Mouse (Mus musculus) midbrain, embryonic 10.5 days (tissue): ENCODE results near the gene Pdlim4. TPM values are rescaled to one million over a fixed set of nuclear protein-coding genes. Genes with fewer than 3 reads are reported as not detected.
A peak's percentile ranks its signal among the peaks of the same experiment; 100 is the strongest.

ENCODE experiments used
- DNase-seq: peaks from one replicate; pipeline ENCODE4 v3.0.0-alpha.2; 2017; ENCODE audit warnings: low spot score
- H3K27ac ChIP-seq: fragments of 300-500 bp; sonication (generic); replicated peaks from 2 replicates; pipeline ENCODE4 v1.5.1; 2016; ENCODE audit warnings: mild to moderate bottlenecking
- H3K27me3 ChIP-seq: fragments of 300-500 bp; sonication (generic); 2 replicates; pipeline ENCODE4 v1.6.1; 2016; ENCODE audit warnings: low read depth, mild to moderate bottlenecking; ENCODE audit not compliant: poor library complexity, severe bottlenecking
- H3K36me3 ChIP-seq: fragments of 300-500 bp; sonication (generic); 2 replicates; pipeline ENCODE4 v1.6.1; 2016; ENCODE audit warnings: mild to moderate bottlenecking, moderate library complexity
- H3K4me1 ChIP-seq: fragments of 300-500 bp; sonication (generic); 2 replicates; pipeline ENCODE4 v1.6.1; 2016
- H3K4me3 ChIP-seq: fragments of 300-500 bp; sonication (generic); 2 replicates; pipeline ENCODE4 v1.5.1; 2016; ENCODE audit warnings: mild to moderate bottlenecking, moderate library complexity
- H3K9me3 ChIP-seq: fragments of 300-500 bp; sonication (generic); replicated peaks from 2 replicates; pipeline ENCODE4 v1.6.1; 2016; ENCODE audit warnings: mild to moderate bottlenecking
- WGBS: fragments of 180-500 bp; shearing (Covaris S2); methylation state at CpG from one replicate; pipeline ENCODE4 v1.1.7; 2016; 5-methylcytosine and 5-hydroxymethylcytosine counted together
- polyA plus RNA-seq: library from polyadenylated mRNA; unstranded; fragments of >200 nt; fragmentation: Nextera tagmentation; extraction: Ambion mirVana; gene quantifications from 2 replicates; pipeline ENCODE4 v1.2.1, GENCODE M21; 2016

Pdlim4 gene
- polyA plus RNA-seq, 1 experiment from 2014 or later = 57.4 TPM

DNA sequence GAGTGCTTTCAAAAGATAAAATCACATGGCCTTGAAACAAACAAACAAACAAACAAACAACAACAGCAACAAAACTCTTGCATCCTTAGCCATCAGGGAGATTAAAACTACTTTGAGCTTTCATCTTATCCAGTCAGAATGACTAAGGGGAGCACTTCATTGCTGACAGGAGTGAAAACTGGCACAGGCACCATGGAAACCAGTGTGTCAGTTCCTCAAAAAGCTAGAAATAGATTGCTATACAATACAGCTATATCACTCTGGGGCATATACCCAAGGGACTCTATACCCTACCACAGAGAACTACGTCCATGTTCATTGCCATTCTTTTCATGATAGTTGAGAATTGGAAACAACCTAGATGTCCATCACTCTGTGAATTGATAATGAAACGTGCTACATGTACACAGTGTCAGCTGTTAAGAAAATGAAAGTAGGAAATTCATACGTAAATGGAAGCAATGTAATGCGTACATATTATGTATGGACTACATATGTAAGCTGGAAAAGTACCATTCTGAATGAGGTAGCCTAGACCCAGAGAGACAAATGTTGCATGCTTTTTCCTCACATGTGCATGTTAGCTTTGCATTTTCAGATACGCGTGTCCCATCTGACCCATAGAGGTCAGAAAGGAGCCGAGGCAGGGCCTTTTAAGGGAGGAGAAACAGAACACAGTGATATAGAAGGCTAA is 19.6 kb upstream of the Pdlim4 start:
- Histone ChIP-seq H3K9me3 (no peaks in the 10 kb centered on the region), H3K4me3 (no peak overlapping the region), H3K4me1 (0 out of 2 replicates have a peak, but pooled peaks cover 7% of the 10 kb centered on the region), H3K27ac (no peak overlapping the region), H3K27me3 (no peaks in the 10 kb centered on the region), H3K36me3 (no peaks in the 10 kb centered on the region)
- WGBS = 86% methylated on average over 7 of the region's 7 CpGs
- no peak for DNase-seq

DNA sequence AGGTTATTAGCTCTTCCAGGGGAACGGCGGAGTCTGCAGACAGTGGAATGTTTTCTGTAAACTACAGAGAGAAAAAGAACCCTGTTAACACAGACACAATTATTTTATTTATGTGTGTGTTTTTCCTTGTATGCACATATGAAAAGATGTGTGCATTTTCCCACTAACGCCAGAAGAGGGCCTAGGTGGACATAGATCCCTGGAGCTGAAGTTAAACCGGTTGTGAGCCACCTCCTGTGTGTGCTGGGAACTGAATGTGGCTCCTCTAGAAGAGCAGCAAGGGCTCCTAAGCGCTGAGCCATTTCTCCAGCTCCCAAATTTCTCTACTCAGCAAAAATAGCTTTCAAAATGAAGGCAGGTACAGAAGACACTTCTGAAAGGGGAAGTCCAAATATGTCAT is 17.0 kb upstream of the Pdlim4 start:
- no peak overlapping the region for H3K27ac ChIP-seq
- H3K4me3 ChIP-seq = no peak overlapping the region
- WGBS = 69% methylated on average over 5 of the region's 5 CpGs
- H3K27me3 ChIP-seq = no peaks in the 10 kb centered on the region
- no peak for DNase-seq
- no peaks in the 10 kb centered on the region for H3K9me3 ChIP-seq
- no peaks in the 10 kb centered on the region for H3K4me1 ChIP-seq
- H3K36me3 ChIP-seq = no peaks in the 10 kb centered on the region

DNA sequence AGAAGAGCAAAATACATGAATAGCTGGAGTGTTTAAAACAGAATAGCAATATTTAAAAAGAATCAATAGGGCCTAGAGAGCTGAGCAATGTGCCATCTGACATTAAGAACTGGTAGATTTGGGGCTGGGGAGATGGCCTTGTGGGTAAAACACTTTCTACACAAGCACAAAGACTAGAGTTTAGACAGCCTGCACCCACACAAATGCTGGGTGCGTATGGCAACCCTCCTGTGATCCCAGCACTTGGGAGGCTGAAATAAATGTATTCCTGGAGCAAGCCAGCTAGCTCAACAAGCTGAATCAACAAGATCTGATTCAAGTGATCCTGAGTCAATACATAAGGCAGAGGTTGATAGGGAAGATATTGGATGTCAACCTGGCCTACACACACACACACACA is 16.2 kb upstream of the Pdlim4 start:
- Histone ChIP-seq H3K27me3 (no peaks in the 10 kb centered on the region), H3K27ac (no peak overlapping the region), H3K9me3 (no peaks in the 10 kb centered on the region), H3K4me1 (no peaks in the 10 kb centered on the region), H3K36me3 (no peaks in the 10 kb centered on the region), H3K4me3 (no peak overlapping the region)
- WGBS = 82% methylated on average over 1 of the region's 1 CpGs
- DNase-seq = no peak

DNA sequence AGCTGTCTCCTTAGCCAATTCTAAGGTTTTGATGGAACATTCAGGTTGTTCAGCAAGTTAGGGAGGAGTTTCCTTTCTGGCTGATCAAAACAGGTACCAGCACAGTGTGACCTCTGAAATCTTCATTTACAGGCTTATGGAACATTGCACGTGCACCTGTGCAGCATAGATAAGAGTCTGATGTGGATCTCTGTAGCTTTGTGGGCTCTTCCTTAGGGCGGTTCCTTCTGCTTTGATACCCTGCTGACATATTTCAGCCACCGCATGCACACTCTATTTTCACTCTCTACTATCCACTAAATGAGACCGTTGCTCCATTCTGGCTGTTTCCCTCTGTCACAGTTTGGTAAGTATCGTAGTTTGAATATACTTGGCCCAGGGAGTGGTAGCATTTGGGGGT is 13.9 kb upstream of the Pdlim4 start:
- WGBS = 92% methylated on average over 5 of the region's 5 CpGs

DNA sequence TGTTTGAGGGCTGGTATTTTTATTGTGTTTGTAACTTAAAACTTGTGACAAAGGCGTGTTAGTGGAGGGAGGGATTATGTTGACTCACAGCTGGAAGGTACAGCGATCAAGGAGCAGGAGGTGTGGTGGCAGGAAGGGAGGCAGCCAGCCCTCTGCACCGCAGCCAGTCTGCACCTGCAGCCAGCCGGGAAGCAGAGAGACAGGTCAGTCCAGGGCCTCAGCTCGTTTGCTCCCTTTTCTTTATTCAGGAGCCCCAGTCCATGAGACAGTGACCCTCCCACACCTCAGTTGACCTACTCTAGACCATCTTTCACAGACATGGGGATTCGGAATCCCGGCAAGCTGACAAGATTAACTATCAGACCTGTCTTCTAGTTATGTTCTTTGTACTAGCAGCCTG is 11.6 kb upstream of the Pdlim4 start:
- WGBS = 34% methylated on average over 7 of the region's 7 CpGs
- H3K27me3 ChIP-seq = no peaks in the 10 kb centered on the region
- DNase-seq = no peak

More for the DNA sequence above, 13.9 kb upstream of the Pdlim4 start:
- Histone ChIP-seq H3K27ac (no peak overlapping the region), H3K36me3 (no peaks in the 10 kb centered on the region), H3K4me1 (no peaks in the 10 kb centered on the region), H3K4me3 (no peak overlapping the region), H3K27me3 (no peaks in the 10 kb centered on the region), H3K9me3 (no peaks in the 10 kb centered on the region)
- no peak for DNase-seq

DNA sequence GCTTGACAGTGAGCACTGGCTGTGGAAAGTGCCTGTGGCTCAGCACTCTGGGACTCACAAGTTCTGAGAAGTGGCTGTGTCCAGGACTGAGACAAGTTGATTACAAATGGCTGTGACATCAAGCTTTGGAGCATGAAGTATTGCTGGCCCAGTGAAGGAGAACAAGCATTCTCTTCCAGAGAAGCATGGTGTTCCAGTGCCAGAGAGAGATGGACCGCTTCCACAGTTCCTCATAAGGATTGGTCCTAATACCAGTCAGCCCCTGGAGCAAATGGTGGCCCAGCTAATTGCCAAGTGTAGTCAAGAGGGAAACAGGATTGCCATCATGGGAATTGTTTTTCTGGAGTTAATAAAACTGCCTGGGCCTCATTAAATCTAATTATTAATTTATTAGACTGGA is 7.3 kb upstream of the Pdlim4 start:
- Histone ChIP-seq H3K9me3 (no peaks in the 10 kb centered on the region), H3K27me3 (0 out of 2 replicates have a peak, but pooled peaks cover 3% of the 10 kb centered on the region), H3K4me3 (no peak overlapping the region), H3K36me3 (no peaks in the 10 kb centered on the region), H3K27ac (0 out of 2 replicates have a peak overlapping the region, but pooled peaks have one; percentile 49), H3K4me1 (peaks cover 10% of the 10 kb centered on the region; the same call in 1 of the 2 replicates)
- 88% methylated on average over 1 of the region's 1 CpGs for WGBS
- DNase-seq = no peak

More for the DNA sequence above, 11.6 kb upstream of the Pdlim4 start:
- no peak overlapping the region for H3K27ac ChIP-seq
- no peak overlapping the region for H3K4me3 ChIP-seq
- no peaks in the 10 kb centered on the region for H3K9me3 ChIP-seq
- H3K36me3 ChIP-seq = no peaks in the 10 kb centered on the region
- H3K4me1 ChIP-seq = peaks cover 2% of the 10 kb centered on the region; the same call in 1 of the 2 replicates

DNA sequence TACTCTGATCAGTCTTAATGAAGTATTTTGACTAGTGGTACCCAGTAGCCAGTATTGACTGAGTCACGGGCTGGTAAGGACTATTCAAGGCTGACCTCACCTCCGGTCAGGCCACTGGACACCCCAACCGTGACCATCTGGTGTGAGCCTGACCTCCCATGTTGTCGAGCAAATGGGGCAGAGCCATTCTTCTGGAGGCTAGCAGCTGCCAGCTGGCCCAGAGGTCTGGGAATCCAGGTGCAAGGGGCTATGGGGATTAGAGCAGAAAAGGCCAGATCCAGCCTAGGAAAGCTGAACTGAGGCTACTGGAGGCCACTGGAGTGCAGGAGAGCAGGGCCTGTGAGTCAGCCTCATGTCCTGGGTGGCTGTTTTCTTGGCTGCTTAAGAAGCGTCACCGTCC is 6.5 kb upstream of the Pdlim4 start:
- peaks cover 9% of the 10 kb centered on the region for H3K27me3 ChIP-seq
- H3K4me1 ChIP-seq = peaks cover 10% of the 10 kb centered on the region; the same call in 1 of the 2 replicates
- no peaks in the 10 kb centered on the region for H3K36me3 ChIP-seq
- no peak overlapping the region for H3K4me3 ChIP-seq
- H3K9me3 ChIP-seq = no peaks in the 10 kb centered on the region
- DNase-seq = no peak
- H3K27ac ChIP-seq = peak overlapping the region; percentile 49; the same call in 1 of the 2 replicates
- 72% methylated on average over 6 of the region's 6 CpGs for WGBS

DNA sequence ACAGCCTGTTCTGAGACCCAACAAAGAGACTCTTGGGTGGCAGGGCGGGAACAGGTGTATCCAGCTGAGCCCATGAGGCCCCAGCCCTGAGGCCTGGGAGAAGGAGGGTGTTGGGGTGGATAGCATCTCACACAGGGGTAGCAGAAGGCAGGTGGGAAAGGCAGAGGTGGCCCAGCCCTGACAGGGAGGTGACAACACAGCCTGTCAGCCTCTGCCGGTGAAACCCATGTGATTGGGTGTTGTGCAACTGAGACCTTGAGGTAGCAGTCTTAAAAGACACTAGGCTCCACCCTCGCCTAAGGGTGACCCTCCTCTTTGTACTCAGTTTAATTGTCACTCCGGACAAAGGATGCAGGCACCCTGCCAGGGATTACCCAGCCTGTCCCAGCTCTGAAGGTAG is 4.5 kb upstream of the Pdlim4 start:
- Histone ChIP-seq H3K27me3 (peaks cover 23% of the 10 kb centered on the region), H3K9me3 (no peaks in the 10 kb centered on the region), H3K4me1 (peaks cover 25% of the 10 kb centered on the region), H3K27ac (no peak overlapping the region), H3K4me3 (no peak overlapping the region), H3K36me3 (no peaks in the 10 kb centered on the region)
- WGBS = 39% methylated on average over 4 of the region's 4 CpGs
- DNase-seq = no peak

DNA sequence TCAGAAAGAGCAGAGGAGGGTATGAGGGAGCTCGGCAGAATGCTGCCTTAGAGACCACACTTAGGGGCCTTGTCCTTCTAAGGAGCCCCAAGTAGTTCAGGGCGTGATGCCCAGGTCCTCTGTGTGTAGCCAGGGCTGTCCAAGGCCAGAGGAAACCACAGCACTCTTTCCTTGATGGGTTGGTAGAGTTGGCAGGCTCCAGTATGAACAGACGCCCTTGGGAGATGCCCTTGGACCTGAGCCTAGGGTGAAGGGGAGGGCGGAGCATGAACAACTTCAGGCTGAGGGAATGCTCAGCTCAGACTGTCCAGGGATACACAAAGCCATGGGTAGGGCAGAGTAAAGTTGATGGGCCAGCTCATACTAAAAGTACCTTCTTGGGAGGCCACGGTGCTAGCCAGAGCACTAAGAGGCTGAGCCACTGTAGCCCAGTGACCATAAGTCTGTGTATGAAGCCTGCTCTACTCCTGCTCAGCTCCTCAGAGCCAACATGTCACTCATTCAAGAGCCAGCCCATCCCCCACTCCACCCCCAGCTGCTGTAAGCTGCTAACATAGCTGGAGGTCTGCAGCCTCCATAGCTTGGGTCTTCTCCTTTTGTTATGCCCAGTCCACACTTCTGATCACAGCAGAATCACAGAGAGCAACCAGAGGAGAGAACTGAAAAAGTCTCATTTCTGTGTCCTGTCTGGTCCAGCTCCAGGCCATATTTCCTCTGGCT is 3.1 kb upstream of the Pdlim4 start:
- WGBS = 90% methylated on average over 5 of the region's 5 CpGs
- H3K4me1 ChIP-seq = peaks cover 39% of the 10 kb centered on the region
- no peak for DNase-seq
- H3K9me3 ChIP-seq = no peaks in the 10 kb centered on the region
- H3K27me3 ChIP-seq = peaks cover 37% of the 10 kb centered on the region
- no peak overlapping the region for H3K4me3 ChIP-seq
- H3K36me3 ChIP-seq = no peaks in the 10 kb centered on the region
- no peak overlapping the region for H3K27ac ChIP-seq

DNA sequence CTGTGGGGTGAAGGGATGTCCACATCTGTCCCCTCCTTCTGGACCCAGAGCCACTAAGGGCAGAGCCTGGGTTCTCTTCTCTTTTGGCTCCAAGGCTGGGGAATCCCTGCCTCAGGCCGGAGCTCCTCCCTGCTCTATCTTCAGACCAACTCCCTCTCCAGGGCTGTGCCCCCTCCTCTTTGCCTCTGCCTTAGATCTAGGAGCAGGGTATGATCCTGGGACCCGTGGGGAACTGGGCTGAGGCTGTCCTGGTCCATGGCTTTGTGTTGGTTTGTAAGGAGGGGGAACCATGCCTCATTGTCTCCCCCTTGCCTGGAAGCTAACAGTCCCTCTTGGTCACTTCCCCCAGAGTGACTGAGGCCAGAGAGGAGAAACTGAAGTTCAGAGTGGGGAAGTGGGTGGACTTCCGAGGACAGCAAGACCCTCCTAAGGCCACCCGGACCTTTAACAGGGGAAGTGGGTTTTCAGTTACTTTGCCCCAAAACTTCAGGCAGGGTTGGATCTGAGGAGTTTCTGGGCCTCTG is 756 bp downstream of the Pdlim4 start:
- Histone ChIP-seq H3K4me3 (peak overlapping the region; percentile 69), H3K4me1 (peaks cover 34% of the 10 kb centered on the region), H3K36me3 (no peaks in the 10 kb centered on the region), H3K27ac (peak overlapping the region; percentile 85), H3K27me3 (peaks cover 45% of the 10 kb centered on the region), H3K9me3 (no peaks in the 10 kb centered on the region)
- no peak for DNase-seq
- WGBS = 39% methylated on average over 4 of the region's 4 CpGs

DNA sequence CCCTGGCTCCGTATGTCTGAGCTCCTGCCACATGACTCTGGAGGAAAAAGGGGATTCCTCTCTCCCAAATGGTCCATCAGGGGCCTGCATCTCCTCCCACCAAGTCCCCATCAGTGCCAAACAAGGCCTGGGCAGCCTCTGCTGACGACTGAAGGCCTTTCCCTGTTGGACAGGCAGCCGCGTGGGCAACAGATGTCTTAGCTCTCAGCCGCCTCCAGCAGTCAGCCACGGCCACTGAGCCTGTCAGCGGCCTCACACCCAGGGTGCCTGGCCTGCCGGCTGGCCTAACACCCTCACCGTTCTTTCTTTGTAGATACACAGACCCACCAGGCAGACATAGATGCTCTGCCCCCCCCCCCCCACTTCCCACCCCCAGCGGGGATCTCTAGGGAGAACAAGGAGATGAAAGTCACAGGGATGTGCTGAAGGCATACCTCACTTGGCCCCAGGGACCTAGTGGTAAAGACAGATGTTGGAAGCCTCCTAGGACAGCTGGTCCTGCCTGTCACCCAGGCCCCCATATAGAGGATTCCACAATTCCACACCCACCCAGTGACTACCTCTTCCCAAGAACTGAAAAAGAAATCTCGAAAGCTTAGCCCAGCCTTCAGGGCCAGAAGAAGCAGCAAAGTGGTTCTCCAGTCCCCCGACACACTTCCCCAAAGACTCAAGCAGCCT is 1.4 kb downstream of the Pdlim4 start:
- H3K36me3 ChIP-seq = no peaks in the 10 kb centered on the region
- H3K27me3 ChIP-seq = peaks cover 45% of the 10 kb centered on the region
- peaks cover 38% of the 10 kb centered on the region for H3K4me1 ChIP-seq
- H3K4me3 ChIP-seq = peak overlapping the region; percentile 69
- WGBS = 39% methylated on average over 12 of the region's 12 CpGs
- peak overlapping the region; percentile 85 for H3K27ac ChIP-seq
- peak; percentile 40 for DNase-seq
- no peaks in the 10 kb centered on the region for H3K9me3 ChIP-seq

DNA sequence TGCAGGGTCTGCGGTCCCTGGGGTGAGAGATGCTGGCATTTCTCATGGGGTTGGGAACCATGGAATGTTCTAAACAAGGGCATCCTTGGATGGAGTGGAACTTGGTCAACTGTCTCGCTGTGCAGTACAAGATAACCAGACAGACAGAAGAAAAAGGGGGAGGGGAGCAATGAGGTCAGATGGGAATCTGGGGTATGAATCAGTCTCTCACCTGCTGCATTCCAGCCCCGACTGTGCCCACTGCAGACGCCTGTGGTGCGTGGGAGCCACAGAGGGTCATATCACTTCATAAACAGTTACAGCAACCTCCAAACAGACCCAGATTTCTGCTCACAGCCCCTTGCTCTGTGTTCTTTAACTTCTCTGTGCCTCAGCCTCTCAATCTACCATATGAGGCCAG is 2.4 kb downstream of the Pdlim4 start:
- no peak for DNase-seq
- H3K4me1 ChIP-seq = peaks cover 40% of the 10 kb centered on the region
- H3K36me3 ChIP-seq = no peaks in the 10 kb centered on the region
- peaks cover 45% of the 10 kb centered on the region for H3K27me3 ChIP-seq
- 90% methylated on average over 5 of the region's 5 CpGs for WGBS
- no peak overlapping the region for H3K4me3 ChIP-seq
- no peaks in the 10 kb centered on the region for H3K9me3 ChIP-seq
- H3K27ac ChIP-seq = no peak overlapping the region

DNA sequence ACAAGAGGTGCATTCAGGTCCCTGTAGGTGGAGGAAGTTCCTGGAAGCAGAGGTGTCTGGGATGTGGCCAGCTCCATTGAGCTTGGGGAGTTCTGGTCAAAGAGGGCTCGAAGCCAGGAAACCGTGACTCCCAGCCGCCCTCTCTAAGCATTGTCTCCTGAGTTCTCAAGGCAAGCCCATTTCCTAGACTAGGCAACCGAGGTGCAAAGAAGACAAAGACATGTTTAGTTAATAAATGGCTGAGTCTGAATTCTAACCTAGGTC is 3.0 kb downstream of the Pdlim4 start:
- Histone ChIP-seq H3K9me3 (no peaks in the 10 kb centered on the region), H3K27ac (no peak overlapping the region), H3K4me3 (no peak overlapping the region), H3K36me3 (no peaks in the 10 kb centered on the region), H3K4me1 (peaks cover 40% of the 10 kb centered on the region), H3K27me3 (peaks cover 39% of the 10 kb centered on the region)
- WGBS = 88% methylated on average over 4 of the region's 4 CpGs
- no peak for DNase-seq
